Mouse (Mus musculus) ES-E14 (cell line): Measurements from ENCODE around the gene Gcnt1. TPM values are rescaled to one million over a fixed set of nuclear protein-coding genes. Genes with fewer than 3 reads are reported as not detected.
A peak's percentile ranks its signal among the peaks of the same experiment; 100 is the strongest.

Experiments
- DNase-seq: peaks from one replicate; pipeline ENCODE4 v3.0.0-alpha.2; 2013; ENCODE audit warnings: low read depth, low spot score
- H3K27ac ChIP-seq: 2 replicates; pipeline ENCODE4 v1.5.1; 2012; ENCODE audit warnings: low read depth, mild to moderate bottlenecking, low read length, moderate library complexity, mixed read lengths; ENCODE audit not compliant: poor library complexity, insufficient read depth, severe bottlenecking
- H3K36me3 ChIP-seq: 2 replicates; pipeline ENCODE4 v1.6.1; 2012; ENCODE audit warnings: mild to moderate bottlenecking, low read length, moderate library complexity, mixed read lengths; ENCODE audit not compliant: control insufficient read depth, poor library complexity, insufficient read depth, severe bottlenecking
- H3K4me1 ChIP-seq, 2 experiments: fragments of 150-350 bp in 1 of 2; sonication (generic) in 1 of 2; 2 replicates each; pipeline ENCODE4 v1.6.1; 2012; ENCODE audit warnings: low read length in 2 of 2, mild to moderate bottlenecking in 1 of 2, mixed read lengths in 1 of 2; ENCODE audit not compliant: control insufficient read depth in 2 of 2, insufficient read depth in 2 of 2, poor library complexity in 1 of 2
- H3K4me3 ChIP-seq, 2 experiments: fragments of 150-350 bp in 1 of 2; sonication (generic) in 1 of 2; 2 replicates each; pipeline ENCODE4 v1.5.1; 2012; ENCODE audit warnings: low read length in 2 of 2, low read depth in 1 of 2, mild to moderate bottlenecking in 1 of 2, mixed read lengths in 1 of 2; ENCODE audit not compliant: insufficient read depth in 1 of 2, poor library complexity in 1 of 2, severe bottlenecking in 1 of 2
- H3K9ac ChIP-seq: 2 replicates; pipeline ENCODE4 v1.6.1; 2012; ENCODE audit warnings: low read depth, mild to moderate bottlenecking, low read length, mixed read lengths; ENCODE audit not compliant: poor library complexity, insufficient read depth, severe bottlenecking
- H3K9me3 ChIP-seq: fragments of 150-350 bp; sonication (generic); 2 replicates; pipeline ENCODE4 v1.6.1; 2012; ENCODE audit warnings: low read depth, mild to moderate bottlenecking, low read length; ENCODE audit not compliant: control insufficient read depth, insufficient read depth
- CHD2 ChIP-seq: IDR thresholded peaks from 2 replicates; pipeline ENCODE4 v1.6.1; 2014; ENCODE audit warnings: mild to moderate bottlenecking, low read depth, low read length, inconsistent platforms
- HCFC1 ChIP-seq: IDR thresholded peaks from 2 replicates; pipeline ENCODE4 v1.6.1; 2012; ENCODE audit warnings: low read length, inconsistent platforms, borderline replicate concordance; ENCODE audit not compliant: insufficient read depth
- MAFK ChIP-seq: IDR thresholded peaks from 2 replicates; pipeline ENCODE4 v1.6.1; 2014; ENCODE audit warnings: mild to moderate bottlenecking, low read depth, low read length, inconsistent platforms; ENCODE audit not compliant: insufficient read depth
- ZC3H11A ChIP-seq: IDR thresholded peaks from 2 replicates; pipeline ENCODE4 v1.6.1; 2012; ENCODE audit warnings: low read depth, mild to moderate bottlenecking, inconsistent platforms, low read length, borderline replicate concordance
- ZNF384 ChIP-seq: IDR thresholded peaks from 2 replicates; pipeline ENCODE4 v1.6.1; 2012; ENCODE audit warnings: low read depth, low read length, inconsistent platforms
- in situ Hi-C, 2 experiments: fragments of 600-800 bp; cut with MboI; formaldehyde crosslinking; loops; one replicate each; pipeline ENCODE4 v1.15.1; 2025; ENCODE audit warnings: low sequenced_read_pairs in 2 of 2, inconsistent platforms in 1 of 2; ENCODE audit not compliant: unreplicated experiment in 2 of 2
- total RNA-seq: library from RNA; depleted of rRNA; stranded (reverse); fragments of 300-350 nt; gene quantifications from 2 replicates; pipeline ENCODE4 v1.2.3, GENCODE M21; 2012

The Gcnt1 gene
- total RNA-seq, 1 experiment, result 24.1 TPM

DNA sequence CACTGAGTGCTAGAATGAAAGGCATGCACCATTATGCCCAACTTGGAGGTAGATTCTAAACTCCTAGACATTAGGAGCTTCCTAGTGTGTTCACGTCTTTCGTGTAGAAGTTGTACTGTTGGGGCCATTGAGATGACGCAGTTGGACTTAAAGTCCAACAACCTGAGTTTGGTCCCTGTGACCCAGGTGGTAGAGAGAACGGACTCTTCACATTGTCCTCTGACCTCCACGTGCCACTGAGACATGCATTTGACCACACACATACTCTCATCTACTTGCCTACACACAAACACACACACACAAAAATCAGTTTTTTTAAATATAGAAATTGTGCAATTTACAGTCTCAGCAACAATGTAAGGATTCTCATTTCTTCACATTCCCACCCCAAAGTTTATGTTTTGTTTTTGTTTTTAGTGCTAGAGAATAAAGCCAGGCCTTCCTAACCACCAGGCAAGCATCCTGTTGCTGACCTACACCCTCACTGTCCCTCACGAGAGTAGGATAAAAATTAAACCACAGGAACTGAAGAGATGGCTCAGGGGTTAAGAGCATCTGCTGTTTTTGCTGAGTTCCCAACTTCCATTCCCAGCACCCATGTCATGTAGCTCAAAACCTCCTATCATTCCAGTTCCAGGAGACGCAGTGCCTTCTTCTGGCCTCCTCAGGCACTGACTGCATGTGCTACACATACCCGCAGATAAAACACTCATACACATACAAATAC is 6.1 kb downstream of the Gcnt1 start:
- H3K36me3 ChIP-seq, result no peaks in the 10 kb centered on the region
- no peak for DNase-seq
- no peaks in the 10 kb centered on the region for H3K4me1 ChIP-seq
- no peaks in the 10 kb centered on the region for H3K9me3 ChIP-seq
- in situ Hi-C loops, result loop anchor here in 1 of 2 experiments (10.0 kb wide), 1 partner anchor 252 kb away; no protein-coding TSS in a partner anchor
- H3K27ac ChIP-seq, result no peak overlapping the region
- TF ChIP-seq ZC3H11A (no peak), ZNF384 (no peak), CHD2 (no peak), HCFC1 (no peak), MAFK (no peak)
- H3K9ac ChIP-seq, result no peak overlapping the region
- no peak overlapping the region for H3K4me3 ChIP-seq

DNA sequence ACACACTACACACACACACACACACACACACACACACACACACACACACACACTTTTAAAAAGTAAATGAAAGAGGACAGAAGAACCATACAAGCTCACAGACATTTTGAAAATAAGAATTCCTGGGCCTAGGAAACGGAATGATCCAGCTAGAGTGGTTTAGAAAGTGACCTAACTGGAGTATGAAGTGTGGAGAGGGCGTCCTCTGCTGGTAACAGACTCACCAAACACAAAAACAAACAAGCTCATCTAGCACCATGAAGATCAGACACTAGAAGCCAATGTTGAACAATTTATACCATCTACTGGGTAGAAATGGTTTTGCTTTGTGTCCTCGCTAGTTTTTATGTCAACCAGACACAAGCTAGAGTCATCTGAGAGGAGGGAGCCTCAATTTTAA is 7.9 kb downstream of the Gcnt1 start:
- Histone ChIP-seq H3K4me1 (no peaks in the 10 kb centered on the region), H3K4me3 (no peak overlapping the region), H3K36me3 (no peaks in the 10 kb centered on the region), H3K27ac (no peak overlapping the region), H3K9me3 (no peaks in the 10 kb centered on the region), H3K9ac (no peak overlapping the region)
- TF ChIP-seq ZC3H11A (peak; percentile 97), HCFC1 (no peak), CHD2 (no peak)
- in situ Hi-C loops, result loop anchor here in 1 of 2 experiments (10.0 kb wide), 1 partner anchor 250 kb away; no protein-coding TSS in a partner anchor
- peak; percentile 47 for DNase-seq

DNA sequence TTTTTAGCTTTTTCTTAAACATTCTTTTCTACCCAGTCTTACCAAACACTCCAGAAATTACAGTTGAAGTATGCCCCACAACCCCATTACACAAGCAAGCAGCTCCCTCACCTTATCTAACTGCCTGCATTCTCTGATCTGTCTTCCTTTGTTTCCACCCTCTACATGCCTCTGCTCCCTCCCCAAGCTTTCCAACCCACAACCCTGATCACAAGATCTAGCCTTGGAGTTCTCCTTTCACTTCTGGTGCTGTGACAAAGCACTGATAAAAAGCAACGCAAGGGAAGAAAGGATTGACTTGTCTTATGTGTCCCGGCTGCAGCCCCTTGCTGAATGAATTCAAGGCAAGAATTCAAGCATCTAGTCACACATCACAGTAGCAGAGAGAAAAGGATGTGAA is 11.5 kb downstream of the Gcnt1 start:
- TF ChIP-seq HCFC1 (no peak), ZNF384 (no peak), CHD2 (no peak), MAFK (no peak), ZC3H11A (no peak)
- no peaks in the 10 kb centered on the region for H3K36me3 ChIP-seq
- in situ Hi-C loops, result loop anchor here in 1 of 2 experiments (10.0 kb wide), 1 partner anchor 246 kb away; no protein-coding TSS in a partner anchor

DNA sequence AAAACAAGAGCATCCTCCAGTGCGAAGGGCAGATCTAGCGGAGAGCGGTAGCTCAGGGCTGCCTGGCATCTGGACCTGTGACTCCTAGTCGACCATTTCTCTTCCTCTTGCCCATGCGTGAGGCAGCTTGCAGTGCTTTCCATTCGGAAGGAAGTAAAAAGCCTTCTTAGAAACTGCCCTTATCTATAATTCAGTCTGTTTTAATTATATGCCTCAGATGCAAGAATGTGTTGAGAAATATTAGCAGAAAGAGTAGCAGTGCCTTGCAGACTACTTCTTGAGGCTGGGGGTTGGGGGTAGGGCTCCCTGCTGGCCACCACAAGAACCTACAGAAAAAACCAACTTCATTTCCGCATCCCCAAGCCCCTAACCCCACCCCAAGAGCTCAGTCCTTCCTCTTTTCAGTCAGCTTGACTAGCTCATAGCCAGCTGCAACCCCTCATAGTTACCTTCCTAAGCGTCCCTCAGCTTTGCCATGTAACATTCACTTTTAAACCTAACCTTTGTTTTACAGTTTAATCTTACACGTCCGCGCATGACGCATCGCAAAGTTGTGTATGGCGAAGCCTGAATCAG is 13.2 kb downstream of the Gcnt1 start:
- Histone ChIP-seq H3K9me3 (no peaks in the 10 kb centered on the region), H3K4me1 (peaks cover 2 to 3% of the 10 kb centered on the region in 2 experiments; a peak in 1 of 4 replicates), H3K4me3 (no peak overlapping the region), H3K36me3 (no peaks in the 10 kb centered on the region), H3K27ac (no peak overlapping the region), H3K9ac (no peak overlapping the region)
- DNase-seq, result no peak
- in situ Hi-C loops, result no loop called here
- TF ChIP-seq HCFC1 (no peak), ZNF384 (no peak), MAFK (no peak)

More for the DNA sequence above, 11.5 kb downstream of the Gcnt1 start:
- no peak for DNase-seq
- no peak overlapping the region for H3K27ac ChIP-seq
- H3K4me1 ChIP-seq, result peaks cover 2 to 3% of the 10 kb centered on the region in 2 experiments; a peak in 1 of 4 replicates
- no peak overlapping the region for H3K4me3 ChIP-seq
- no peak overlapping the region for H3K9ac ChIP-seq
- no peaks in the 10 kb centered on the region for H3K9me3 ChIP-seq
